Comparison of ENCODE assay signal across 14 mouse cellular contexts in genomic region chr10:19352006-19352877, GRCm38 (mm10). TPM values are rescaled to one million over a fixed set of nuclear protein-coding genes. Genes with fewer than 3 reads are reported as not detected.
A peak's percentile ranks its signal among the peaks of the same experiment; 100 is the strongest.
DNase-seq lines count a peak whose midpoint lies in the region; ATAC-seq and TF ChIP-seq lines count a peak whose summit lies in the region.
"Had no signal": no experiment of that assay in that cellular context is flagged by ENCODE, and none has a peak within 500 bp of the region (broad histone marks: within the 10 kb centered on the region; RNA-seq: fewer than 3 reads in every experiment).

No protein-coding gene starts in this region.

- H3K4me3 ChIP-seq in heart, embryonic 11.5 days (ENCODE audit: low read depth, low read length) = peak overlapping the region; percentile 18; the same call in 1 of the 2 replicates
- H3K4me3 ChIP-seq in hindbrain, embryonic 10.5 days = peak overlapping the region; percentile 60
- H3K4me3 ChIP-seq: gastrocnemius, adult 2 months; liver, embryonic 13.5 days; stomach, embryonic 15.5 days had no signal

- no peak for DNase-seq in heart, adult 8-10 months (ENCODE audit: low spot score)
- peak; percentile 63 for DNase-seq in brain, embryonic 14.5 days (ENCODE audit: low read depth)
- DNase-seq in hindbrain, embryonic 10.5 days (ENCODE audit: low spot score) = peak; percentile 69
- peak; percentile 33 for DNase-seq in naive thymus-derived CD4-positive, alpha-beta T cell, adult 2 months (ENCODE audit: low read depth)
- no peak for DNase-seq in spleen, postnatal 14 days (ENCODE audit: low spot score in 2 of 2)
- no peak for DNase-seq in urinary bladder, postnatal 4 days (ENCODE audit: low spot score in 2 of 2)
- no peak for DNase-seq in lung, postnatal 10 days
- DNase-seq: gastrocnemius, adult 2 months; liver, embryonic 13.5 days had no signal

- H3K9me3 ChIP-seq in heart, embryonic 11.5 days (replicated peaks; ENCODE audit: control insufficient read depth, low read length) = no peaks in the 10 kb centered on the region
- no peaks in the 10 kb centered on the region for H3K9me3 ChIP-seq in hindbrain, embryonic 10.5 days
- H3K9me3 ChIP-seq: liver, embryonic 13.5 days; stomach, embryonic 15.5 days had no signal

- 4% methylated on average over 24 of the region's 24 CpGs for WGBS in heart, embryonic 11.5 days (ENCODE audit: insufficient replicate concordance)
- WGBS in hindbrain, embryonic 10.5 days = 1% methylated on average over 24 of the region's 24 CpGs

- TF ChIP-seq POLR2A in brain, embryonic 14.5 days (IDR thresholded peaks at IDR 0.05; ENCODE audit: borderline replicate concordance, extremely low read depth, insufficient read depth, insufficient read length, poor library complexity, severe bottlenecking) = no peak

- H3K27me3 ChIP-seq in heart, embryonic 11.5 days (ENCODE audit: control insufficient read depth, insufficient read depth, low read length) = peaks cover 61% of the 10 kb centered on the region
- peaks cover 100% of the 10 kb centered on the region for H3K27me3 ChIP-seq in hindbrain, embryonic 10.5 days (ENCODE audit: insufficient read depth, poor library complexity, severe bottlenecking)

- no peak overlapping the region for H3K27ac ChIP-seq in heart, embryonic 11.5 days (ENCODE audit: low read depth, low read length)
- peak overlapping the region; percentile 78 for H3K27ac ChIP-seq in hindbrain, embryonic 10.5 days
- H3K27ac ChIP-seq: gastrocnemius, adult 2 months; liver, embryonic 13.5 days; stomach, embryonic 15.5 days had no signal

- no peak for ATAC-seq in heart, embryonic 11.5 days (replicated peaks; ENCODE audit: insufficient number of reproducible peaks, low FRiP score, low TSS enrichment)
- ATAC-seq: intestine, postnatal 0 days had no signal

- peaks cover 12% of the 10 kb centered on the region for H3K4me1 ChIP-seq in heart, embryonic 11.5 days (ENCODE audit: control insufficient read depth, insufficient read depth, low read length)
- peaks cover 38% of the 10 kb centered on the region for H3K4me1 ChIP-seq in hindbrain, embryonic 10.5 days (replicated peaks)
- H3K4me1 ChIP-seq: liver, embryonic 13.5 days had no signal

- TF ChIP-seq CTCF in brain, embryonic 14.5 days (IDR thresholded peaks at IDR 0.05; ENCODE audit: borderline replicate concordance, extremely low read depth, insufficient read depth, insufficient read length) = no peak

- no peaks in the 10 kb centered on the region for H3K36me3 ChIP-seq in heart, embryonic 11.5 days (ENCODE audit: control insufficient read depth, insufficient read depth, low read length)
- no peaks in the 10 kb centered on the region for H3K36me3 ChIP-seq in hindbrain, embryonic 10.5 days
- H3K36me3 ChIP-seq: liver, embryonic 13.5 days; stomach, embryonic 15.5 days had no signal

- H3K4me2 ChIP-seq in heart, embryonic 11.5 days = peak overlapping the region; percentile 49
- H3K4me2 ChIP-seq: liver, embryonic 13.5 days; stomach, embryonic 15.5 days had no signal

- H3K9ac ChIP-seq in heart, embryonic 11.5 days (ENCODE audit: low read depth, low read length) = no peak overlapping the region
- H3K9ac ChIP-seq: liver, embryonic 13.5 days; stomach, embryonic 15.5 days had no signal

RNA-seq across cellular contexts. Expression of gene Olig3, which starts 4.1 kb away (rescaled TPM):
- polyA plus RNA-seq in heart, embryonic 11.5 days (2014; fragmentation: Nextera tagmentation; extraction: Ambion mirVana) = 0.11 TPM in 1 of 2 replicates, not detected in the other
- not detected for total RNA-seq in heart, adult 8-10 months (2022)
- polyA plus RNA-seq in brain, embryonic 14.5 days (2012; rRNA removed) = 3.3 and 5.7 TPM in 2 replicates
- 82.0 and 99.1 TPM in 2 replicates for polyA plus RNA-seq in hindbrain, embryonic 10.5 days (2016; fragmentation: Nextera tagmentation; extraction: Ambion mirVana)
- total RNA-seq: common myeloid progenitor, adult 5-6 weeks; gastrocnemius, adult 2 months; layer of hippocampus, postnatal 14 days had no signal
- polyA plus RNA-seq: intestine, postnatal 0 days; liver, embryonic 13.5 days had no signal

Comparison
In these comparisons a context has a peak if more than half of its experiments do, and no peak if none do; other contexts are left out.
1. DNase-seq: peak in brain, embryonic 14.5 days (single experiment), hindbrain, embryonic 10.5 days (single experiment) and naive thymus-derived CD4-positive, alpha-beta T cell, adult 2 months (single experiment); none in heart, adult 8-10 months (single experiment), spleen, postnatal 14 days (0 of 2), urinary bladder, postnatal 4 days (0 of 2) and lung, postnatal 10 days (single experiment).
2. RNA of gene Olig3, which starts 4.1 kb away (polyA plus RNA-seq): 82.0 to 99.1 TPM in hindbrain, embryonic 10.5 days; 3.3 to 5.7 TPM in brain, embryonic 14.5 days and 0.11 TPM in heart, embryonic 11.5 days; every median in the first group is over 10 times any median in the second.